Mouse (Mus musculus) neural tube, embryonic 11.5 days (tissue): ENCODE measurements around the gene Casp2. TPM values are rescaled to one million over a fixed set of nuclear protein-coding genes. Genes with fewer than 3 reads are reported as not detected.

Experiments
- ATAC-seq: fragments of 200-750 bp; cut with Nextera tagmentation; 2 replicates; pipeline ENCODE4 v1.8.0; 2017; ENCODE audit warnings: moderate number of reproducible peaks, mild to moderate bottlenecking, moderate TSS enrichment, moderate library complexity; ENCODE audit not compliant: insufficient read depth, low FRiP score, low TSS enrichment
- DNase-seq: peaks from one replicate; pipeline ENCODE4 v3.0.0-alpha.2; 2015; ENCODE audit warnings: low spot score
- H3K27ac ChIP-seq: fragments of 300-500 bp; sonication (generic); 2 replicates; pipeline ENCODE4 v1.5.1; 2014; ENCODE audit warnings: low read depth, mild to moderate bottlenecking, low read length
- H3K27me3 ChIP-seq: fragments of 300-500 bp; sonication (generic); 2 replicates; pipeline ENCODE4 v1.6.1; 2014; ENCODE audit warnings: mild to moderate bottlenecking, low read length, mixed read lengths; ENCODE audit not compliant: control insufficient read depth, insufficient read depth
- H3K36me3 ChIP-seq: fragments of 300-500 bp; sonication (generic); 2 replicates; pipeline ENCODE4 v1.6.1; 2014; ENCODE audit warnings: mild to moderate bottlenecking, low read length, moderate library complexity, mixed read lengths; ENCODE audit not compliant: control insufficient read depth, insufficient read depth
- H3K4me1 ChIP-seq: fragments of 300-500 bp; sonication (generic); 2 replicates; pipeline ENCODE4 v1.6.1; 2014; ENCODE audit warnings: low read length, mixed read lengths; ENCODE audit not compliant: control insufficient read depth, insufficient read depth
- H3K4me2 ChIP-seq: fragments of 300-500 bp; sonication (generic); 2 replicates; pipeline ENCODE4 v1.6.1; 2014; ENCODE audit warnings: low read depth, mild to moderate bottlenecking, moderate library complexity
- H3K4me3 ChIP-seq: fragments of 300-500 bp; sonication (generic); 2 replicates; pipeline ENCODE4 v1.5.1; 2014; ENCODE audit warnings: low read depth, low read length
- H3K9ac ChIP-seq: fragments of 300-500 bp; sonication (generic); 2 replicates; pipeline ENCODE4 v1.6.1; 2014; ENCODE audit warnings: mild to moderate bottlenecking, low read length
- H3K9me3 ChIP-seq: fragments of 300-500 bp; sonication (generic); 2 replicates; pipeline ENCODE4 v1.6.1; 2016; ENCODE audit warnings: low read length; ENCODE audit not compliant: control insufficient read depth
- WGBS: fragments of 180-500 bp; shearing (Covaris S2); extraction: QIAGEN DNeasy Blood & Tissue Kit; methylation state at CpG from one replicate; pipeline ENCODE4 v1.1.7; 2014; 5-methylcytosine and 5-hydroxymethylcytosine counted together
- polyA plus RNA-seq: library from polyadenylated mRNA; unstranded; fragments of >200 nt; fragmentation: Nextera tagmentation; extraction: Ambion mirVana; gene quantifications from 2 replicates; pipeline ENCODE4 v1.2.1, GENCODE M21; 2014

Gene Casp2
- polyA plus RNA-seq, 1 experiment from 2014 or later: 72.0 TPM

GRCm38 (mm10) chr6:42241311-42242045 lies 23.3 kb upstream of the Casp2 start:
- H3K9ac ChIP-seq: no peak overlapping the region
- no peaks in the 10 kb centered on the region for H3K4me1 ChIP-seq
- WGBS: 82% methylated on average over 6 of the region's 6 CpGs
- no peak overlapping the region for H3K4me3 ChIP-seq
- no peaks in the 10 kb centered on the region for H3K9me3 ChIP-seq
- H3K4me2 ChIP-seq: no peak overlapping the region
- no peak overlapping the region for H3K27ac ChIP-seq
- DNase-seq (no peak), ATAC-seq (no peak)
- H3K36me3 ChIP-seq: no peaks in the 10 kb centered on the region
- H3K27me3 ChIP-seq: no peaks in the 10 kb centered on the region

- ATAC-seq: peak; percentile 99
- Histone ChIP-seq H3K4me2 (peak within 1 kb of the TSS; percentile 62), H3K9me3 (no peaks in the 10 kb centered on the region), H3K27me3 (no peaks in the 10 kb centered on the region), H3K4me1 (no peaks in the 10 kb centered on the region), H3K4me3 (peak within 1 kb of the TSS; percentile 37), H3K27ac (no peak within 1 kb of the TSS), H3K9ac (peak within 1 kb of the TSS; percentile 44; the same call in 1 of the 2 replicates), H3K36me3 (no peaks in the 10 kb centered on the region)
- peak; percentile 90 for DNase-seq
- WGBS: 4% methylated on average over 28 of the region's 28 CpGs
Measured at GRCm38 (mm10) chr6:42245711-42246353, 19.0 kb upstream of the Casp2 start, which contains the start of gene Gstk1. TSS of gene Gstk1 (plus strand) at chr6:42245935.

GRCm38 (mm10) chr6:42247173-42247572 lies 17.6 kb upstream of the Casp2 start:
- Histone ChIP-seq H3K36me3 (no peaks in the 10 kb centered on the region), H3K4me2 (peak overlapping the region; percentile 2; the same call in 1 of the 2 replicates), H3K9ac (no peak overlapping the region), H3K9me3 (no peaks in the 10 kb centered on the region), H3K4me1 (no peaks in the 10 kb centered on the region), H3K4me3 (no peak overlapping the region), H3K27ac (no peak overlapping the region), H3K27me3 (no peaks in the 10 kb centered on the region)
- ATAC-seq: no peak
- DNase-seq: no peak
- WGBS: 7% methylated on average over 8 of the region's 8 CpGs

- H3K36me3 ChIP-seq: no peaks in the 10 kb centered on the region
- H3K4me1 ChIP-seq: no peaks in the 10 kb centered on the region
- no peaks in the 10 kb centered on the region for H3K9me3 ChIP-seq
- no peak for DNase-seq
- no peaks in the 10 kb centered on the region for H3K27me3 ChIP-seq
- no peak for ATAC-seq
- no peak overlapping the region for H3K27ac ChIP-seq
- WGBS: 88% methylated on average over 1 of the region's 1 CpGs
- H3K9ac ChIP-seq: no peak overlapping the region
- H3K4me3 ChIP-seq: no peak overlapping the region
- no peak overlapping the region for H3K4me2 ChIP-seq
Measured at GRCm38 (mm10) chr6:42247981-42248380, 16.8 kb upstream of the Casp2 start.

GRCm38 (mm10) chr6:42251791-42252190 lies 13.0 kb upstream of the Casp2 start:
- Histone ChIP-seq H3K27me3 (no peaks in the 10 kb centered on the region), H3K4me3 (no peak overlapping the region), H3K4me1 (no peaks in the 10 kb centered on the region), H3K9me3 (no peaks in the 10 kb centered on the region), H3K36me3 (no peaks in the 10 kb centered on the region), H3K4me2 (no peak overlapping the region), H3K9ac (no peak overlapping the region), H3K27ac (no peak overlapping the region)
- ATAC-seq (no peak), DNase-seq (no peak)
- 84% methylated on average over 4 of the region's 4 CpGs for WGBS

GRCm38 (mm10) chr6:42253103-42253502 lies 11.7 kb upstream of the Casp2 start:
- no peaks in the 10 kb centered on the region for H3K4me1 ChIP-seq
- no peaks in the 10 kb centered on the region for H3K36me3 ChIP-seq
- ATAC-seq: no peak
- no peaks in the 10 kb centered on the region for H3K27me3 ChIP-seq
- DNase-seq: no peak
- 93% methylated on average over 2 of the region's 2 CpGs for WGBS
- H3K9me3 ChIP-seq: no peaks in the 10 kb centered on the region
- H3K4me3 ChIP-seq: no peak overlapping the region
- no peak overlapping the region for H3K27ac ChIP-seq
- no peak overlapping the region for H3K4me2 ChIP-seq
- no peak overlapping the region for H3K9ac ChIP-seq

- H3K4me2 ChIP-seq: no peak overlapping the region
- H3K27ac ChIP-seq: no peak overlapping the region
- ATAC-seq: peak; percentile 82; the same call in 1 of the 2 replicates
- H3K9ac ChIP-seq: no peak overlapping the region
- H3K36me3 ChIP-seq: no peaks in the 10 kb centered on the region
- 21% methylated on average over 11 of the region's 11 CpGs for WGBS
- no peaks in the 10 kb centered on the region for H3K9me3 ChIP-seq
- no peaks in the 10 kb centered on the region for H3K27me3 ChIP-seq
- H3K4me3 ChIP-seq: no peak overlapping the region
- H3K4me1 ChIP-seq: no peaks in the 10 kb centered on the region
- DNase-seq: peak; percentile 71
Measured at GRCm38 (mm10) chr6:42257303-42257863, 7.4 kb upstream of the Casp2 start.

GRCm38 (mm10) chr6:42260430-42260829 lies 4.4 kb upstream of the Casp2 start:
- ATAC-seq: no peak
- no peak overlapping the region for H3K9ac ChIP-seq
- no peak for DNase-seq
- no peak overlapping the region for H3K27ac ChIP-seq
- no peaks in the 10 kb centered on the region for H3K36me3 ChIP-seq
- no peaks in the 10 kb centered on the region for H3K9me3 ChIP-seq
- 74% methylated on average over 6 of the region's 6 CpGs for WGBS
- no peaks in the 10 kb centered on the region for H3K4me1 ChIP-seq
- no peaks in the 10 kb centered on the region for H3K27me3 ChIP-seq
- no peak overlapping the region for H3K4me2 ChIP-seq
- H3K4me3 ChIP-seq: no peak overlapping the region
